Mouse (Mus musculus) retina, postnatal 1 day (tissue): Measurements from ENCODE around the gene Hoxa10.

Experiments used
- DNase-seq: peaks from one replicate; pipeline ENCODE4 v3.0.0-alpha.2; 2012

The Hoxa10 gene

DNA sequence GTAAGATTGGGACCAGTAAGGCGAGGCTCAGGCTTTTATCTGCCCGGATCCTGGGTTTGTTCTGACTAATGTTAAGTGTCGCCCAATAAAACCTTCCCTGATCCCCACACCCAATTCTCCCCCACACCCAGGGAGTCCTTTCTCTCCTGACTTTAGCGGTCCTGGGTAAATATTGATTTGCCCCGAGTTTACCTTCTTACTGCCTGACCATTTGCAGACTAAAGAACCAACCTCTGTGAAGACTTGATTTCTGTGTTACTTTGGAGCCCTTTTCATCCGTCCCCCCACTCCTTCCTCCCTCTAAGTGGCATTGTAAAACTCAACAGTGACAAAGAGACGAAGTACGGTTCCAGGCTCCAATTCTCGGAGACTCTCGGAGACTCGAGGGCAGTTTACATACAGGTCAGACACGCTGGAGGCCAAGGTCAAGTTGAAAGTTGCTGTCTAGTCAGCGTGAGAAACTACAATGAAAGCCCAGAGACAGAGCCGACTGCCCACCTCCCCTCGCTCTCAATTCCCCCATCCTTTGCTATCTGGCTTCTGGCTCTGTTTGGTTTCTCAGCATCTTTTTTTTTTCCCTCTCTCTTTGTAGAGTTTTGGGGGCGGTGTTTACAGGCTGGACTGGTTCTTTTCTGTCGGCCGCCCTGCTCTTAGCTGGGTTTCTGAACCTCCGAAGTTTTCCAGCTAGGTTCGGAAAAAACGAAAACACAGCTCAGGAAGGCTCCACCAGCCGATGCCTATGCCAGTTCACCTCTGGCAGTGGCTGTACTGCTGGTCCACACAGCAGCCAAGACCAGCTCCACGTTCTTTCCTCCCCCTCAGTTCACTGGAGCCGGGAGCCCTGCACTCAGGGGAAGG lies 22.0 kb upstream of the Hoxa10 start:
- DNase-seq: peak; percentile 36

DNA sequence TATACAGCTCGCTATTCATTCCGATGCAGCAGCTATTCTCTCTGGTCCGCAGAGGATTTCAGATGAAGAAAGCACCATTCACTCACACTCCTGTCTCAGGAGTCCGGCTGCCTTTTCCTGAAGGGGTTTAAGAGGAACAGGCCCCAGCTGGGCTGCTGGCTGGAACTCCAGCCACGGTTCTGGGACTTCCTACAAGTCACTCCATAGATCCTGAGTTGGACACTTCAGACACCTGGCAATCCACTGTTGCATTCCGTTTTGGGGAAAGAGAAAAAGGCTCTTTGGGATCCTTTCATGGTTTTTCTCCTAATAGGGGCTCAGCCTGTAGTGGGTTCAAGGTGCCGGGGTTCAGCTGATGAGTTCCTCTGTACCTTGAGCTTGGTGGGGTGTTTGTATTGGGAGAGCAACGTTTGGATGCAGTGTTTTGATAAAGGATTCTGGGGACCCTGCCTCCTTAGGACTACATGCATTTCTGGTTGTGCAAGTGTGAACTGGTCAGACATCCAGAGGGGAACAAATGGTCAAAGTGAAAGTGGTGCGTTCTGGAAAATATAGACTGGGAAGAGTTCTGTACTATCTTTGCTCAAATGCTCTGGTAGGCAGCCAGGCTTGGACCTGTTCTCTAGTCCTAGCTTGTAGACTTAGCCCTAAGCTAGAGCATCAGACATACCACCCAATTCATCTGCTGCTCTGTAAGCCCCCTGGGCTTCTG lies 21.3 kb upstream of the Hoxa10 start:
- DNase-seq: peak; percentile 11

GRCm38 (mm10) chr6:52260654-52261575 lies 20.3 kb upstream of the Hoxa10 start, which contains the start of gene Hoxa13:
Gene Hoxa13 (minus strand): TSS chr6:52260880.
- DNase-seq: peak; percentile 18

DNA sequence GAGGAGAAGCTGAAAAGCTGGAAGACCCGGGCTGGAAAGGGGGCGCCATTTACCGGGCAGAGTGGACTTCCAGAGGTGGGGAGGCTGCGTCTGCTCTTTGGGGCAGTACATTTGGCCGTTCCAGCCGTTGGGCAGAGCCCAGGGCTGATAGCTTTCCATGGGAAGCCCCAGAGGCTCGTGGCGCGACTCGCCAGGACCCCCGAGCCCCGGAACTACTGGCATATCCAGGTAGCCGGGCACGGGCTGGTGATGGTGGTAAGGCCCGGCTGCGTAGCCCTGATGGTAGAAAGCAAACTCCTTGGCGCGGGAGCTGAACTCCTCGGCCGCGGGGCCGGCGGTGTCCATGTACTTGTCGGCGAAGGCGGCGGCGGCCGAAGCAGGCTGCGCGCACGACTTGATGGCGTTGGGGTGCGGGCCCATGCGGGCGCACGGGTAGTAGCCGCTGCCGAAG lies 19.2 kb upstream of the Hoxa10 start:
- DNase-seq: no peak

DNA sequence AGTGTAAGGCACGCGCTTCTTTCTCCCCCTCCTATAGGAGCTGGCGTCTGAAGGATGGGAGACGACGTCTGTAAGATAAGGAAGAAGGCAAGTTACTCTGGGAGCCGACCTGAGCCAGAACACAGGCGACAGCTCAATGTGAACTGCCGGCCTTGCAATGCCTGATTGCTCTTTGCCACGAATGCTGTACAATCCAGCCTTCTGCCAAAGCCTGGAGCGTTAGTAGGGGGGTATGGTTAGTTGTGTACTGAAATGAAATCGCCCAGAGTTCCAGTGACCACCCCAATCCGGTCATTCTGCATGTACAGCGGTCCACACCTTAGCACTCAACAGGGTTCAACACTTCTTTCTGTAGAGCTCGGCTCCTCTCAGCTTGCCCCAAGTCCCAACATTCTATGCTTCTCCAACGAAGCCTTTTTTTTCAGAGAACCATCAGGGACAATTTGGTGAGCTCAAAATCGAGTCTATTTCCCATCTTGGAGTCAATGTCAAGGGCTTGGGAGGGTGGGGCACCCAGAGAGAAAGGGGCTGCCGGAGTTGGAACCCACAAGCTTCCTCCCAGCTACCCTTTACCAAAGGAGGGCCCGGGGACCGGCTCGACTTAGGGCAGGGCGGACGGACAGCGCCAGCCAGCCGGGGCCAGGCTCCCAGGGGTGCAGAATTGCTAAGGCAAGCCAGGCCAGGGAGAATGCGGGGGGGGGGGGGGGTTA lies 18.6 kb upstream of the Hoxa10 start:
- DNase-seq: no peak

GRCm38 (mm10) chr6:52256956-52257355 lies 16.3 kb upstream of the Hoxa10 start:
- DNase-seq: peak; percentile 82

DNA sequence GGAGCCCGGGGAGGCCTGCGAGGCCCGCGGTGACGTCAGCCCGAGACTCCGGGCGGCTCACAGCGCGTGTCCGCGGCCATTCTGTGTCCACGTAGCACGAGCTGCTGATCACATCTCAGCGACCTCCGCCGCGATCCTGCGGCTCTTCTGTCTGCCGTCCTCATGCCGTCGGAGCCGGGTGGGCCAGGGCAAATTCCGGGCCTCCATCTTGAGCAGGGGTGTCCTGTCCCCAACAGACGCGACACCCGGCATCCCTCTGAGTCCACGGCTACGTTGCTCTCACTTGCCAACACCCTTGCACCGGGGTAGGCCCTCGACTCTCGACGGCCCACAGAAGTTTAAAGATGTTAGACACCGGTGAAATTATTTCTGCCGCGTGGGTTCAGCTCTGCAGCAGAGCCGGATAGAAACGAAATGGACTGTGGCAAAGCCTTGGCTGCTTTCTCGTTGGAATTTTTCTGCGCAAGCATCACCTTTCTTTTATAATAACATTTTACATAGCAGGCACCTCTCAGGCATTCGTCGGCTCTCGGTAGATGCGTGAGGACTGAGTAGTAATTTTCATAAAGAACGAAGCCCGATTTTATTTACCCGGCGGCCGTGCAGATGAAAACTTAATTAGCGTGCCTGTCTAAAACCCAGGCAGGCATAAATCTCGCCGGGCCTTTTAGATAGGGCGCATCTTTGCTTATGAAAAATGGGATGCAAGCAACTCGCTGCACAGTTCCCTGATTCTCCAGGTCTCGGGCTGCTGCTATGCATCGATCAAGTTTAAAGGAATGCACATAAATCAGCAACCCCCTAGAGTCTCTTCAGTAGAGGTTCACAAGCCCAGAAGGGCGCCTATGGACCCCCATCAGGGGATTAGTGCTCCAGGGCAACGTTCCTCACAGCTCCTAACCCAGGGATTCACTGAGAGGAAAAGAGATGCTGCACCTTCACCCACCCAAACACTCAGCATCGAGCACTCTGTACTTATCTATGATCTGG lies 13.2 kb upstream of the Hoxa10 start:
- peak; percentile 53 for DNase-seq

DNA sequence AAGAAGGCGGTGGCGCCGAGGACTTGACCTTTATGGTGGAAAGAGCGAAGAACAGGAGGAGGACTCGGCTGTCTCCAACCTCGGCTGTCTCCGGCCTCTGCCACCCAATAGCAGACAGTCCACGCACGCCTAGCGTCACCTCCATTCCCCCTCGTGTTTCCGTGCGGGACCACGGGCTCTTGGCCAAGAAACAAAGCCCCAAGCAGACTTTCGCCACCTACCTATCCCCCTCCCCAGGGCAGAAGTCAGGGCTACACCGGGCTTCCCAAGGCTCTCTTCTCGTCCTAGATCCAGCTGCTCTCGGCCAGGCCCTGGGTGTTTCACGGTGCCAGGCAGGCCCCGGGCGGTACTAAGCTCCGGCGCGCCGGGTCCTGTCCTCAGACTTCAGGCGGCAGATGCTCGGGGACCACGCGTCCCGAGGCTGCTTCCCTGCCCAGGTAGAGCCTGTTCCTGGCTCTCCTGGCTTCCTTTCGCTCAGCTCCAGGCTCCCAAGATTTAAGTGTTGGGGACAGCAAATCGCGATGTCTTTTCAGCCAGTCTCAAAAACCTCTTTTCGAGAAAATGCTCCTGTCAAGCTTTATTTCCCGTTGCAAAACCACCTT lies 12.2 kb upstream of the Hoxa10 start:
- DNase-seq: peak; percentile 49

DNA sequence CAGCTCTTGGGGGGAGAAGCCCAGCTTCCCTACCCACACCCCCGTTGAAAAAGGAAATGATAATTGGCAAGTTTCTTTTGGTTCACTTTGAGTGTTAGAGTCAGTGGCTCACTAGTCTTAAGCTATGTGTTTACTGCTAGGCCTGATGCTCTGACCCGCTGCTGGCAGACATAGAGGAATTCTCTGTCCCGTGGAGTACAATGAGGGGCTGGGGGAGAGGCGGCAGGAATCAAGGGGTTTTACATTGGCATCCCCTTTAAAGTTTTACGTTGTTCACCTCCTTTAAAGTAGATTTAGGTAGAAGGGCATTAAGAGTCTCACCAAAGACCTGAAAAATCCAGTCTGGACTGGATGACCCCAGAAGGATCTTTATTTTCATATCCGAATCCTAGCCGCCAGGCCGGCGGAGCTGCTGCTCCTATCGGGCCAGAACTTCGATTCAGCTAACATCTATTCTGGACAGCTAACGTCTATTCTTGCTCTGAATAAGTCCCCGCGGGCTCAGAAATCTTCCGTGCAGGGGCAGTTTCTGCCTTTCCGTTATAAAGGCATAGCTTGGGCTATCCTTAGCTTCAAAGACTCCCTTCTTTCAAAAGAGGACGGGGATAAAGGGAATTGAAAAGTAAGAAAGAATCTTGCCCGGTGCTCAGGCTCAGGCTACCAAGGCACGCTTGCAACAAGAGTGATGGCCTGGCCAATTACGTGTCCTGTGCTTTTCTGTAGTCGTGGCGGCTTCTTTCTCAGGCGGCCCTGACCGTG lies 11.5 kb upstream of the Hoxa10 start:
- peak; percentile 36 for DNase-seq

DNA sequence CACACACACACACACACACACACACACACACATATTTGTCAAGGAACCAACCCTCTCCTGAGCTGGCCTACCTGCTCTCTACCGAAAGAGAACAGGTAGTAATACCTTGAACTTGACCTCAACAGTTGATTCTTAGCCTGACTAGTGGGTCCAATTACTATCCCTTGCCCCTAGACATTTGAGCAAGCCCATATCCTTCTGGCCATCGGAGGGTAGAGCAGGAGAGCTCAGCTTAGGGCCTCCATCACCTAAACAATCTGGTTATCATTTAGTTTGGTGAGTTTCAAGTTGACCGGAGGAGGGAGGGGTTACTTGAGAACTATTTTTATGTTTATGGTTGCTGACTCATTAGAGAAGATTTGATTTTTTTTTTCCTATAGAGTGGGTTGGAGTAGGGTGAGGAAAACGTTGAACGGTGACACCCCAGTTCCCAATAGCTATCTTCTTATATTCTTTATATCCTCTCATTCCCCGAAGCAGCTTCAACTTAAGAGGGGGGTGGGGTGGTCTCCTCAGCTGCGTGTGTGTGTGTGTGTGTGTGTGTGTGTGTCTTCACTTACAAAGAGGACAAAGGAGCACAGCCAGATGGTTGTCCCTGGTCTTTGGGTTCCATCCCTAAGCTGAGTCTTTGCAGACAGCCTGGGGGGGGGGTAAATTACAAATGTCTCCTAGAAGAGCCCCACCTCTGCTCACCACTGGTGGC lies 10.7 kb upstream of the Hoxa10 start:
- no peak for DNase-seq

- DNase-seq: no peak
Measured at GRCm38 (mm10) chr6:52249826-52250225, 9.2 kb upstream of the Hoxa10 start.

DNA sequence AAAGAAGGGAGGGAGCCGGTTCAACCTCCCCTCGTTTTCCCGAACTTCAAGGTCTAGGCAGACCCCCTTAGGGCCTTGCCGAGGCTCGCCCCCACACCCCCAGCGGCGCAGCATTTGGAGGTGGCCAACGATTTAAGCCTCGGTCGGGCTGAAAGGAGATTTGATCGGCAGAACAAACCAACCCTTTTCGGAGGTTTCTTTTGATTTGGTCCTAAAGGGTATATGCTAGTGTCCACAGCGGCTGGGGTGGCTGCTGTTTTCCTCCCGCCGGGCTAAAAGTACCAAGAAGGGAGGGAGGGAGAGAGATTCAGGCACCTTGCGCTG lies 8.7 kb upstream of the Hoxa10 start:
- no peak for DNase-seq

DNA sequence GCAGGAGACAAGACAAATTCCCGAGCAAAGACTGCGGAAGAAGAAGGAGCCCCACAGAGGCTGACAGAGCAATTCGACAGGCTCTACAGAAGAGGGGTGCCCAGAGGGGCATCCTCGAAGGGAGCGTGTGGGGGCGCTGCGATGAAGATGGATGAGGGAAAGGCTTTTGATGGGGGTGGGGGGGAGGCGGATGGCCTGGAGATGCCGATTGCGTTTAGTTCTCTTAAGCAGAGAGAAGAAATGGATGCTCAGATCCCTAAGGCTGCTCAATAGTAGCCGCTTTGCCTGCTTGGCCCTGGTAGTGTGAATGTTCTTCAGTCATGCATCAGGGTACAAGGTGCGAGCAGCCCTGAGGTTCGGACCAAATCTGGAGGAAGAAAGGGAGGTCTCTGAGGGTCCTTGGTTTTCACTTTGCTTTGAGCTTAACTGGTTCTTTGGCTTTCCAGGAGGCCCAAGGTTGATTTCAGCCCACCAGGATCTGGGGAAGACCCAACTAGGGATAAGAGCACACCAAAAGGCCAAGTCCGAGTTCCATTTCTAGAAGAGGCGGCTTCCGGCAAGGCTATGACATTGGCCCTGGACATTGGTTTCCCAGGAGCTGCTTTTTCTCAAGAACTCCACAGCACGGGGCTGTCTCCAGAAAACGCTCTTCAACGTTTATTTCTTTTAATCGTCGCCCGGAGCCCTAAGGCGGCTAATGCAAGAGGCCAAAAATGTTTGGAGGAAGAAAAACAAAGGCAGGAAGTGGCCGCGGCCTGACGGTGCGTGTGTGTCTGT lies 8.2 kb upstream of the Hoxa10 start:
- DNase-seq: no peak

- DNase-seq: no peak
Measured at GRCm38 (mm10) chr6:52247766-52248637, 7.3 kb upstream of the Hoxa10 start.

GRCm38 (mm10) chr6:52246916-52247315 lies 6.3 kb upstream of the Hoxa10 start:
- no peak for DNase-seq

DNA sequence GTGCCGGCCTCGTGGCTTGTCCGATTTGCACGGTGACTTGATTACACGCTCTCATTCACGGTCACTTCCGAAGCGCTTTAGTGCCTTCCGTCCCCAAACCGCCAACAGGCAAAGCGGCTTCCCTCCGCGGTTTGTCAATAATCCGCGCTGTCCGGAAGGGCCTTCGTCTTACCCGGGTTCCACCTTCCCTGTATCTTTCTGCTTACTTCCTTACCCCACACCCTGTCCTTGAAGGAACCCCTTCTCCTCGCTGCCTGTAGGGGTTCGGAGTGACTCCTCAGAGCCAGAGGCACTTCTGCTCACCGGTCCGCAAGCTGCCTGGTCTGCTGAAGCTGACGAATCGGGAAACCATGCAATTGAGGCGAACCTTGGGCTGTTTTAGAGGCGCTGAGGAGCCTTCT lies 5.7 kb upstream of the Hoxa10 start:
- DNase-seq: no peak

DNA sequence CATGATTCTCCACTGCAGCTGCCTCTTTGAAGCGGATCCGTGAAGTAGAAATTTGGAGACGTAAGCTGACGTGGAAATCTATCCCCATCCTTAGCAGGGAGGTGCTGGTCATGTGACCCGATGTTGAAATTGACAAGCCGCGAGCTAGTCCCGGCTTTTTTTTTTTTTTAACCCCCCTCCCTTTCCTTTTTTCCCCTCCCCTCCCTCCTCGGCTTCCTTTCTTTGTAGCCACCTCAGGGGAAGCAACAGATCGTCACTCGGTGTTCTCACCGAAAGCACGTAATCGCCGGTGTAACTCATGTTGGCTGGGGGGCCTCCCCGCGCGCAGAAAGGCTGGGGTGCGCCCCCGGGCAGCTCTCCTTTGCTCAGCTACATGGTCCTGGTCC lies 5.1 kb upstream of the Hoxa10 start, which contains the start of gene Hoxa11:
Gene Hoxa11 (minus strand): TSS at position 54 of the 386 bp plus-strand sequence.
- DNase-seq: no peak
